Mouse (Mus musculus) adrenal gland, postnatal 14 days (tissue): ENCODE measurements at regions not wholly inside any gene's neighbourhood (a gene's known extent, or its start where the extent isn't known, plus 50 kb on each side); places are given as distances from the start of the nearest gene placed in this dataset.
A peak's percentile ranks its signal among the peaks of the same experiment; 100 is the strongest.

ENCODE experiments used
- DNase-seq: peaks from one replicate; pipeline ENCODE4 v3.0.0; 2021; ENCODE audit warnings: mixed read lengths

GRCm38 (mm10) chr16:5538836-5539510 lies 283.2 kb upstream of the Eef2kmt start:
- DNase-seq, result no peak

GRCm38 (mm10) chr16:5537286-5538204 lies 281.8 kb upstream of the Eef2kmt start:
- DNase-seq, result peak; percentile 24

GRCm38 (mm10) chr16:5536515-5536972 lies 280.8 kb upstream of the Eef2kmt start:
- no peak for DNase-seq

- DNase-seq, result no peak
Observed at GRCm38 (mm10) chr16:5535414-5535813, 279.6 kb upstream of the Eef2kmt start.

DNA sequence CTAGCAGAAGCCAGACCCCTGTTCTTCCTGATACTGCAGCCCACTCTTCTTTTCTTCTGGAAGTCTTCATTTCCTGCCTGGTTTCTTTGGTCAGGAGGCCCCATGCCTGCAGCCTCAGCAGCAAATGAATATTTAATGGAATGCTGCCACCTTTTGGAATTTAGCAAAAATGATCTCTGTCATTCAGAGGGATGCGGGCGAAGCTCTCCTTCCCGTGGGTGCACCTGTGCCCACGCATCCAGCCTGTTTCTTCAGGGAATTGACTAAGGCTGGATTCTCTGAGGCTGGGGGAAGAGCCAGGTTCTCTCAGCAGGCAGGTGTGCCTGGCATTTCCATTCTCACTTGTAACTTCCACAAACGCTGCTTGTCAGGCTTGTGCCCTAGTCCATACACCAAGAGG lies 279.1 kb upstream of the Eef2kmt start:
- no peak for DNase-seq

- DNase-seq, result no peak
Observed at GRCm38 (mm10) chr16:5534385-5534784, 278.6 kb upstream of the Eef2kmt start.

DNA sequence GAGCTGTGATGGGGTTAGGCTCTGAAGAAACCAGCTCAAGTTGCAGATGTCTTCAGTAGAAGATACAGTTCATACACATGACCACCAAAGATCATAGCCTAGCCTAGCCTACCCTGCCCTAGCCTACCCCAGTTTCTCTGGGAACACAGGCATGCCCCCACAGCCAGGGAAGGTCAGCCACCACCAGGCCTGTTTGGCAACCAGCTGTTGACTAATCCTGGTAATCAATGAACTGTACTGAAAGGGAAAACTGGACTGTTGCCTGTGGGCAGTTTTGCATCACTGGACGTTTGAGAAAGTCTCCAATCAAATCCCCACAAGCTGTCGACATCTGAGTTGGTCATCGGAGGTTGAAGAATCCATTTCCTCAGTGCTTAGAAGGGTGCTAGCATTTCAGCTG lies 276.5 kb upstream of the Eef2kmt start:
- no peak for DNase-seq

DNA sequence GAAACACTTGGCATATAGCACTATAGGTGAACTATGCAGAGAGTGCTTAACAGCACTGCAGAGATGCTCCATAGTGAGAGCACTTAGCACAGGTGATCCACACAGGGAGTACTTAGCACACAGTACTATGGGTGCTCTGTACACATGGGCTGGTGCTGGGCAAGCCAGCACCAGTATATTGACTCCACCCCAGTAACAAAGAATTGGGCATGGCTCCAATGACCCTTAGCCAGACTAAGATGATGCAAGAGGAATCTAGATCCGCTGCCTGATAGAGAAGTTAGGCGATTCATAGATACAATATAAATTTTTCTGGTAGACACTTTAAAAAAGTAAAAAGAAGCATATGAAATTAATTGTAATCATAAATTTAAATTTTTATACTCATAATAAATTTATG lies 274.0 kb upstream of the Eef2kmt start:
- DNase-seq, result peak; percentile 17

GRCm38 (mm10) chr16:5527936-5528335 lies 272.2 kb upstream of the Eef2kmt start:
- DNase-seq, result no peak

- DNase-seq, result no peak
Observed at GRCm38 (mm10) chr16:5524375-5524774, 268.6 kb upstream of the Eef2kmt start.

- DNase-seq, result no peak
Observed at GRCm38 (mm10) chr16:5523402-5524021, 267.7 kb upstream of the Eef2kmt start.

DNA sequence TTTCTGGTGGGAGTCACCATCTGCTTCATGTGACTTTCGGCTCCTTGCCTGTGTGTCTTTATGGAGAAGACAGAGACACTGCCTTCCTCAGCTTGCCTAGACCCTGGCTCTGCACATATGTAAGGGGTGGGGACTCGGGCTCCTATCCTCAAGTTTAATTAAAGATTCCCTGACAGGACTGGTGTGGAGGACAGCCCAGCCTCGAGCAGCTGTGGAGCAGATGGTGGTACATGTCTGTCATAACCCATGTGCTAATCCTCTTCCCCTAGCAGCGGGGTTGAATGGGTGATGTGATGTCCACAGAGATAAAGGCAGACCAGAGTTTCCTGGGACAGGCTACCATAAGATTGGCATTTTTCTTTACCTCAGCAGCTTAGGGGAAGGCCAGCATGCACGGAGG lies 262.0 kb upstream of the Eef2kmt start:
- no peak for DNase-seq

GRCm38 (mm10) chr16:5515867-5516266 lies 260.1 kb upstream of the Eef2kmt start:
- no peak for DNase-seq

DNA sequence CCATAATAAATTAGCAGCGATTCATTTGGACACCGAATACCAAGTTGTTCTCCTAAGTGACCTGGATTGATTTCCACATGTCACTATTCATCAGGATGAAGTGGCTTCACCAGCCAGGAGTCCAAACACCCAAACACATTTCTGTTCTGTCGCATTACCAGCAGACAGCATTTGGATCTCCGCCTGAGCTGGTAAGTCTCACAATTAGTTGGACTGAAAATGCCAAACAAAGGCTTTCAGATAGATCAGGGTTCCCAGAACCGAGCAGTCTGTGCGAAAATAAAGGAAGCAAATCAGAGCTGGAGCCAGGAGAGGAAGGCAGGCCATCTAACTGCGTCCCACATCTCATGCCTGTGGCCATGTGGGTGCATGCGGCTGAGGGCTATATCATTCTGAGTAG lies 251.5 kb upstream of the Eef2kmt start:
- DNase-seq, result no peak

- no peak for DNase-seq
Observed at GRCm38 (mm10) chr16:5501961-5502360, 246.2 kb upstream of the Eef2kmt start.

- no peak for DNase-seq
Observed at GRCm38 (mm10) chr16:5496051-5496685, 240.4 kb upstream of the Eef2kmt start.

- no peak for DNase-seq
Observed at GRCm38 (mm10) chr16:5493352-5493751, 237.6 kb upstream of the Eef2kmt start.

GRCm38 (mm10) chr16:5487259-5487658 lies 231.5 kb upstream of the Eef2kmt start:
- no peak for DNase-seq

- DNase-seq, result no peak
Observed at GRCm38 (mm10) chr16:5483337-5483736, 227.6 kb upstream of the Eef2kmt start.

- no peak for DNase-seq
Observed at GRCm38 (mm10) chr16:5480148-5480547, 224.4 kb upstream of the Eef2kmt start.

GRCm38 (mm10) chr16:5478970-5479369 lies 223.2 kb upstream of the Eef2kmt start:
- no peak for DNase-seq

- DNase-seq, result peak; percentile 67
Observed at GRCm38 (mm10) chr16:5471321-5471720, 215.5 kb upstream of the Eef2kmt start.

GRCm38 (mm10) chr16:5467587-5467986 lies 211.8 kb upstream of the Eef2kmt start:
- DNase-seq, result peak; percentile 76
